Mouse (Mus musculus): Measurements from ENCODE around the gene Zfp691. TPM values are rescaled to one million over a fixed set of nuclear protein-coding genes. Genes with fewer than 3 reads are reported as not detected.

The Zfp691 gene
- polyA plus RNA-seq, 3 experiments from 2014 or later, result 4.2 to 5.4 (median 4.4) TPM

DNA sequence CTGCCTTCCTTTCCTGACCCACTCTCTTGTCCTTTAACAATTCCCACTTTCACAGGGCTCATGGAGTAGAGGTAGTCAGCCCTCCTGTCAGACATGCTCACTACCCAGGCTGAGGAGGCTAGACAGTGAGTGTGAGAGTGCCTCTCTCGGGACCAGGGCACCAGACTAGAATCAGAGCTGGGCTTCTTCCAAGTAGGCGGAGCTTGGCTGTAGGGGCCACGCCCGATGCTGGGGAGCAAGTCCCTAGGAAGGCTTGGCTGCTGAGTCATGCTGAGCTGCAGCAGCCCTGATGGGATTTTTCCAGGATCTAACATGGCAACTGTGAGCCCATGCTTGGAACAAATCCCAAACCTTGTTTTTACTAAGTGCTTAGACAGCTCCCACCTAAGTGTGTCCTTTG lies 52.7 kb downstream of the Zfp691 start:
- no peak for ATAC-seq

DNA sequence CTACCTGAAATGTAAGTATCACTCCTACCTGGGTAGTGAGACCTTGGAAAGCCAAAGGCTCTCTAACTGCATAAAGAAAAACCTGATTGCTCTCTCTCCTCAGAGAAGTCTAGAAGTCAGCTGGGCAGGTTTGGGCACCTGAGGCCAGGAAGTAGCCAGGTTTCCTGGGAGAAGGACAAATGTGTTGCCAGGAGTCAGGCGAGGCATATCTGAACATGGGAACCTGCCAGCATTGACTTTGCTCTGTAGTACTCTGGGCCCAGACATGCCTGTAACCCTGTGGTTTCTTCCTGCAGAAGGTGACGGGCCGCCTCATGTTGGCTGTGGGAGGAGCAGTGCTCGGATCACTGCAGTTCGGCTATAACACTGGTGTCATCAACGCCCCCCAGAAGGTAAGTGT lies 53.9 kb downstream of the Zfp691 start:
- no peak for ATAC-seq

Other genes starting within 250 kb of the Zfp691 start
- not detected for gene Olfr1328, start 235.6 kb downstream of the Zfp691 start, polyA plus RNA-seq (2017; shearing (Covaris generic))
- not detected for gene Lao1, start 212.6 kb downstream of the Zfp691 start, polyA plus RNA-seq (2017; shearing (Covaris generic))
- 10 to 100 TPM; 29.4 to 37.6 (median 36.4) TPM for gene Slc2a1, start 65.5 kb downstream of the Zfp691 start, polyA plus RNA-seq (2017; shearing (Covaris generic))
- gene Ermap, start 15.8 kb upstream of the Zfp691 start, polyA plus RNA-seq (2017; shearing (Covaris generic)), result under 1 TPM; 0.10 to 0.82 (median 0.71) TPM
- 10 to 100 TPM; 56.5 to 71.6 (median 62.1) TPM for gene Svbp, start 21.1 kb upstream of the Zfp691 start, polyA plus RNA-seq (2017; shearing (Covaris generic))
- not detected for gene Tmem269, start 44.0 kb upstream of the Zfp691 start, polyA plus RNA-seq (2017; shearing (Covaris generic))
- gene AU022252, start 58.5 kb upstream of the Zfp691 start, polyA plus RNA-seq (2017; shearing (Covaris generic)), result 10 to 100 TPM in 1 of 3 experiments, 1 to 10 TPM in 2; 6.3 to 10.7 (median 7.9) TPM
- 1 to 10 TPM in 2 of 3 experiments, under 1 TPM in 1; 0.70 to 2.3 (median 1.7) TPM for gene P3h1, start 58.7 kb upstream of the Zfp691 start, polyA plus RNA-seq (2017; shearing (Covaris generic))
- not detected for gene Cldn19, start 81.2 kb upstream of the Zfp691 start, polyA plus RNA-seq (2017; shearing (Covaris generic))
- 100 to 1,000 TPM; 161 to 195 (median 174) TPM for gene Ybx1, start 120.4 kb upstream of the Zfp691 start, polyA plus RNA-seq (2017; shearing (Covaris generic))
- gene Ppih, start 146.4 kb upstream of the Zfp691 start, polyA plus RNA-seq (2017; shearing (Covaris generic)), result 10 to 100 TPM; 38.0 to 65.4 (median 46.1) TPM
- 1 to 10 TPM in 2 of 3 experiments, under 1 TPM in 1; 0.53 to 3.8 (median 3.5) TPM for gene Ccdc30, start 241.3 kb upstream of the Zfp691 start, polyA plus RNA-seq (2017; shearing (Covaris generic))
- 10 to 100 TPM; 58.2 to 69.1 (median 59.0) TPM for gene Ppcs, start 248.2 kb upstream of the Zfp691 start, polyA plus RNA-seq (2017; shearing (Covaris generic))
- not detected for gene Zmynd12, start 248.6 kb upstream of the Zfp691 start, polyA plus RNA-seq (2017; shearing (Covaris generic))

Data from inflammation-experienced regulatory T-cells, adult 6 months (primary cell).